Mouse (Mus musculus) layer of hippocampus, adult 9-10 months (tissue): ENCODE results near the gene Speer4f1.
"Not testable (repeated sequence)": the region's sequence is repeated elsewhere in the genome, so short reads cannot be mapped to it uniquely, and the experiment has no call there.

Source experiments
- DNase-seq: peaks from one replicate; pipeline ENCODE4 v3.0.0; 2022; ENCODE audit warnings: low spot score

Gene Speer4f1

DNA sequence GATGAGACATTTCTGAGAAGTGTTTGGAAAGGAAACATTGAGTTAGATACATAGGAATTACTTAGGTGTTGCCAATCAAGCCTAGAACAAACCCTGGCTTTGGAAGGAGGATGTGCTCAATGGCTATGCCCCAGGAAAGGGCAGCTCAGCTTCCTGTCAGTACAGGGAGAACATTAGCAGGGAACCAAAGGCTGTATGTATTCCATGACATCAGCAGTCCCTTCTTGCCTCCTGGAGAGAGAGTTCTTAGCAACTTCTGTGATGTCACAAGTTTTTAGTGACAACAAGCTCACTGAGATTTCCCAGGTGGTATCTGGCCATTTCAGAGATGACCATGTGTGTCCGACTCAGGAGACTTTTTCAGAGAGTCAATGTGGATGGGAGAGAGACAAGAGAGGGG is at the start of gene Speer4f1:
Speer4f1 (plus strand) TSS at position 301 of the 400 bp plus-strand sequence.
- DNase-seq: not testable (repeated sequence)

DNA sequence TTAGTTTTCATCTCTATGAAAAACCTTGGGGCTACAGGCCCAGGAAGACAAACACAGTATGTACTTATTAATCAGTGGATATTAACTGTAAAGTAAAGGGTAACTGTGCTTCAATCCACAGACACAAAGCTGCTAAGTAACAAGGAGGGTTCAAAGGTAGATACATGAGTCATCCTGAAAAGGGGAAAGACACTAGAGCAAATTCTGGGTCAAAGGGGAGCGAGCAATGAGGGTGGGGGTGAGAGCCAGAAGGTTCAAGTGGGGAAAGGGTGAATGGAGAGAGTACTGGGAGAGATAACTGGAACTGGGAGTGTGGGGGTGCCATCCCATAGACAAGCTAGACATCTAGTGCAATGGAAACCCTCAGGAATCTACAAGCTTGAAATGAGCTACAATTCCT is 49.0 kb upstream of the Speer4f1 start:
- no peak for DNase-seq

DNA sequence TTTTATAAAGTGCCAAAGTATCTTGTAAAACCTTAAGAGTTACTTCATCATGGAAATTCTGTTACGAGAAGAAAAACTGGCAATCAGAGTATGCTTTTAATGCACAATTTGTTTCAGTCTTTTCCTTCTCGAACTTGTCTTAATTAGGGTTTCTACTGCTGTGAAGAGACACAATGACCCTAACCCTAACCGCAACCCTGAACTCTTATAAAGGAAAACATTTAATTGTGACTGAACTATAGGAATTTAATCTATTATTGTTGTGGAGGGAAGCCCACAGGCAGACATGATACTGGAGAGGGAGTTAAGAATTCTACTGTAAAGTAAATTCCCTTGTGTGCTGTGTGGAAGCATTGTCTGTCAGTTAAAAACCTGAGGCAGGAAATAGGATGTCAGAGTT is 41.2 kb upstream of the Speer4f1 start:
- DNase-seq: no peak

DNA sequence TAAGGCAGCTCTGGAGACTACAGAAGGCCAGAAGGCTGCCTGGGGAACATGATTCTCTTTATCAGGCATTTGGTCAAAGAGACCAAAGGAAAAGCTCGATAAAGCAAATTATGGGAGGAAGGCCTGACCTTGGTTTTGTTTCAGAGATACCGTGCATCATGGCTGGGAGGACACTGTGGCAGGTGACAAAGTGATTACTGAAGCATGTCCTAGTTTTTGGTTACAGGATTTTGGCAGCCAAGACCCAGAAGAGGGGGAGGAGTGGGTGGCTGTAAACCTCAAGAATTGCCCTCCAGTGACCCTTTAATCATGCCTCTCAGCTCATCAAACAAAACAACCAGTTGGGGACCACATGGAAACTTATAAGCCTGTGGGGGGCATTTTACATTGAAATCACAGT is 39.7 kb upstream of the Speer4f1 start:
- no peak for DNase-seq

DNA sequence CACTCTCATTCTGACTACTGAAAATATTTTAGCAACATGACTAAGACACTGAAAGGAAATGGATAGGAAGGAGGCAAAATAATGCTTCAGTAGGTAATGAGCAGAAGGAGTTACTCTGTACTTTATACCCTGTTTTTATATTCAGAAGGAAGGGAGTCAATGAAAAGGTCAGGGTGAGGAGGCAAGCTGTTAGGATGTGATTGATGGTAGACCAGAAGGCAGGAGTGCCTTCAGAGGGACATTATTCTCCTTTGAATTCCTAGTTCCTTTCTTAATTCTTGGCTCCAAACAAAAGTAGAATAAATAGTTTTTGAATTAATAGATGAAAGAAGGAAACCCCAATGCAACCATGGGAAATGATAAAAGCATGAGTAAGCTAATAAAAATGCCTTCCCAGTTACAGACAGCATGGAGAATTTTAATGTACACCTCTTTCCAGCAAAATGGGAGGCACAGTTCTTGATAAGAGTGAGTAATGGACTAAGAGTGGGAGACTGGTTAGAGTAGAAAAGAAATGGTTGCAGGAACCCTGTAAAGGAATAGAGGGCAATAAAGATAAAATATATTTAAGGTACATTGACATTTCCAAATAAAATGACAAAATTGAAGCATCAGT is 36.3 kb upstream of the Speer4f1 start:
- no peak for DNase-seq

DNA sequence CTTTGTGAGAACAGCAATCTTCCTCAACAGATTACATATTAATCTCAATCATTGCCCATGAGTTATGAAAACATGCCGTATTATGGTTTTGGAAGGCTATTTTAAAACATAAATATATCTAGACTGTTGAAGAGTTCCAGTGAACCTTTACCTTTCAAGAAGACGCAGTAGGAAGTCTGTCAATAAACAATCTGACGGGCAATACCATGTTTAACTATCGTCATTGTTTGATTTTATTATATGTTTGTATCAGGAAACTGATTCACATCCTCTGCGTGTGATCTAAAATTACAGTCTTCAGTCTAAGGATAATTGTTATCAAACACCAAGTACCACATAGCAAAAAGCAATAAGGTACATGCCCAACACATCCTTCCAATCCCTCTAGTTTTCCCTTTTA is 21.8 kb upstream of the Speer4f1 start:
- no peak for DNase-seq

DNA sequence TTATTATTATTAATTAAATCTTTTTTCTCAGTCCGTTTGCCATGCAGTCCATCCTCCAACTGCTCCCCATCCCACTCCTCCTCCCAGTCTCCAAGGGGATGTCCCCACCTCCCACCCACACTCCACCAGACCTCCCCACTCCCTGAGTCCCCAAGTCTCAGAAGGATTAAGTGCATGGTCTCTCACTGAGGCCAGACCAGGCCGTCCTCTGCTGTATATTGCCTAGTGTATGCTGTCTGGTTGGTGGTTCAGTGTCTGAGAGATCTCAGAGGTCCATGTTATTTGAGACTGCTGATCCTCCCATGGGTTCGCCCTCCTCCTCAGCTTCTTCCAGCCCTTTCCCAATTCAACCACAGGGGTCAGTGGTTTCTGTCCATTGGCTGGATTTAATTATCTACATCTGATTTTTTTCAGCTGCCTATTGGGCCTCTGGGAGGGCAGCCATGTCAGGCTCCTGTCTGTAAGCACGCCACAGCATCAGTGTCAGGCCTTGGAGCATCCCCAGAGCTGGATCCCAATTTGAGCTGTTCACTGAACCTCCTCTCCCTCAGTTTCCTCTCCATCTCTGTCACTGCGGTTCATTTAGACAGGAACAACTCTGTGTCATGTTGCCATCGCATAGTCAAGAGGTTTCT is 20.8 kb upstream of the Speer4f1 start:
- no peak for DNase-seq

DNA sequence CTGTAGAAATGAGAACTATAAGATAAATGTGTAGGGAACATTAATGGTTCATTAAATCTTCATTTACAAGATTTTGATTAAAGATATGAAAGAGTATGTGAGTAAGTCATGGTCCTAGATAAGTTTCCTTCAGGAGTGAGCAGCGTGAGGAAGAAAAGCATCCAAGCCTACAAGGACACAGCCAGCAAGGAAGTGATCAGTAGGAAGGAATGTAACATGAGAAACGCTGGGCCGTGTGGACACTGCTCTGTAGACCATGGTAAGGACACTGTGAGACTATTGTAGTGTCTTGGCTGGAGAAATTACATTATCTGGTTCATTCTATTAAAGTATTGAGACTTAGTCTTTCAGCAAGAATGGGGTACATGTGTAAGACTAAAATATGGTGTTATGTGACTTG is 19.2 kb upstream of the Speer4f1 start:
- DNase-seq: no peak

DNA sequence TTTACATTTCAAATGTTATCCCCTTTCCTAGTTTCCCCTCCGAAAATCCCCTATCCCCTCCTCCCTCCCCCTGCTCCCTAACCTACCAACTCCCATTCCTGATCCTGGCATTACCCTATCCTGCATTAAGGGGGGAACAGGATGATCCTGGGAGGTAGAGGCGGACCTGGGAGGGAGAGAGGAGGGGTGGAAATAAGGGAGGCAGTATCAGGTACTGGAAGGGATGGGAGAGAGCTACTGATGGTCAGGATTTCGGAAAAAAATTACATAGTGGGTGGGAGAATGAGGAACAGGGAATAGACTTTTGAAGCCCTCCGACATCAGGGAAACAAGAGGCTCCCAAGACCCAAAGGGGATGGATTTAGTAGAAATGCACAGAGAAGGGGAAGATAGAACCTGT is 7.8 kb upstream of the Speer4f1 start:
- DNase-seq: not testable (repeated sequence)

DNA sequence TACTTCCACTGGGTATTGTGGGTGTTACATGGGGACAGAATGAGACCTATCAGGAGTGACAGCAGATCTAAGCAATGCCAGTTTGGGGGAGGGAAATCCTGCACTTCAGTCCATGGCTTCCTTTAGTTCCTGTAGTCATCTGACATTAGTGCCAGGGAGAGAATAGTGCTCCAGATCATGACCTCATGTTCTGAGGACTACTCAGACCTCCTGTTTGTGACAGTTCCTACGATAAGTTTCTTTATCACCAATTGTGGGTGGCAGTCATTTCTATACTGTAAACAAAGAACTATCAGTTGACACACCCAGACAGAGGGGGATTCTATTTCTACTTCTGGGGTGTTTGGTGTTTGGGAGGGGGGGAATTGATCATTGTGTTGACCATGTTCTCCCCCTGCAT is 578 bp downstream of the Speer4f1 start:
- no peak for DNase-seq

DNA sequence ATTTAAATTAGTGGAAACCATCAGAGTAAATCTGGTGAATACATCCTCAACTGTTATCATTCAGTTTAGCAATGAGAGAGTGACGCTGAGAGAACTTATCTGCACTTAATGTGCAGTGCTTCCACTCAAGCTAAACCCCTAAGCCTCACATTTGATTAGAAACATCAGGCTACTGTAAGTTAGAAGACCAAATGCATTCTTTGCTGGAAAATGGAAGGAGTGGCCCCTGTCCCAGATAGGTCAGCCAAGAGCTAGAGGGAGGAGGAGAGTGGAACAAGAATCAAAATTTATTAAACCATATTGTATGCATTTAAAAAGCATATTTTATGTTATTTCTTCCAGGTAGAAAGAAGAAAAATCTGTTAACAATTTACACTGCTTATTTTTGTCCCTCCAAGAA is 14.0 kb downstream of the Speer4f1 start:
- no peak for DNase-seq

DNA sequence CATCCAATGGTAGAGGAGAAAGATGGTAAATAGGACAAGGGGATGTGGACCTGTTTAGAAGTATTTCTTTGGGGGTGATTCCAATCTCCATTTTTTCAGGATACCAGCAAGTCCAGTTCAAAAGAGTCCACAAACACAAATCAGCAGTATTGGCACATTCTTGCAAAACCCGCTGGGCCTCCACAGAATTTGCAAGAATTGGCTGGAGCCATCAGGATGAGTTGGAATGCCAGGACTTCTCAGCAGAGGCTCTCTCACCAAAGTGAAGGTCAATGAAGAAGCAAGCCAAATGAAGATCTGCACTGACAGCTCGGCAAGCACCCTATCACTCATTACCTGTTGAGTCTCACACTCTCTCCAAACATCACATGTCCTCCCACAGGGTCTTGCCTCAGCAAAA is 19.7 kb downstream of the Speer4f1 start:
- no peak for DNase-seq

DNA sequence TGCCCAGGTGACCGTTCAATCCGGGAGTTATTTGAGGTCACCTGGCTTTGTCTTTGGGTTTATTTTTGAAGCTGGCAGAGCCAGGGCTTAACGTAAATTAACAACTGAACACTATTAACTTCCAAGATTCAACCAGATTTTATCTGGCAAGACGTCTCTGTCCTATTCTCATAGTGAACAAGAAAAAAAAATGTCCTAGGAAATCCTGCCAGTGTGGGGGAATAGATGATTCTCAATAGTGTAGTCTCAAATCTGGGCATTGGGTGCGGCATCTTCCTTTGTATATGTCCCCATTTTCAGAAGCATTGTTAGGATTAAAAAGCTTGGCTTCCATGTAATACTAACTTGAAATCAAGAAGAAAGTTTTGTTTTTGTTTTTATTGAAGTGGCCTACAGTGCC is 20.8 kb downstream of the Speer4f1 start:
- DNase-seq: no peak

DNA sequence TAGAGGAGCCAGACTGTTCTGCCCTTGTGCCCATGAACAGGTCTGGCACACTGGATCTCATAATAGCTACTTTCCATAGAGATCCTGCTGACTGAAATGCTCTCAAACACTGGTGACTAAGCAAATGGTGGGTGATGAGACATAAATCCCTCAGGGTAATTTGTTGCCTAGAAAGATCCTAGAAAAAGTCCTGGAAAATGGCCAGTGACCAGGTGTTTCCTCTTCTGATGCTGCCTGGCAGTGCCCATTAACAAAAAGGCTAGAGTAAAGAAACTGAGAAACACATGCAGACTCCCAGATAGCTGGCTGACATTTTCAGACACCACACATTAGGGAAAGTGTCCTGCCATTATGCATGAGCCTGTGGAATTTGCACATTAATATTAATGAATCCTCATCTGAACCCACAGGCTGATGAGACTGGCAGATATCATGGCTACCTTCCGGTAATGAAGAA is 24.0 kb downstream of the Speer4f1 start:
- DNase-seq: no peak

DNA sequence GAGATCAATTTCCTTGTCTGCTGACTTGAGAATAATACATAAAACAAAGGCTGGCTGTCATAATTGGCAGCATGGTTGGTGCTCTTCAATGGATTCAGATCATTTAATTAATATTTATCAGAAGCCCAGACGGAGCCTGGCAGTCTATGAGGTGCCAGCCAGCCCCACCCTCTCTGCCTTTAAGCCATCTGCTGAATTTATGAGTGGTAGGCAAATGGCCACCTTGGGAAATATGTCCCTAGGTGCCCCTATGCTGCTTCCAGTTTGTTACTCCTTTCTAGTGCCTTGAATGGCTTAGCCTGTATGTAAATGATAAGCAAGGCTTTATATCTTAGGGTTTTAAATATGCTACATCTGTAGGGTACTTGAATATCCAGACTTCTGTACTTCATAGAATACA is 25.0 kb downstream of the Speer4f1 start:
- no peak for DNase-seq

DNA sequence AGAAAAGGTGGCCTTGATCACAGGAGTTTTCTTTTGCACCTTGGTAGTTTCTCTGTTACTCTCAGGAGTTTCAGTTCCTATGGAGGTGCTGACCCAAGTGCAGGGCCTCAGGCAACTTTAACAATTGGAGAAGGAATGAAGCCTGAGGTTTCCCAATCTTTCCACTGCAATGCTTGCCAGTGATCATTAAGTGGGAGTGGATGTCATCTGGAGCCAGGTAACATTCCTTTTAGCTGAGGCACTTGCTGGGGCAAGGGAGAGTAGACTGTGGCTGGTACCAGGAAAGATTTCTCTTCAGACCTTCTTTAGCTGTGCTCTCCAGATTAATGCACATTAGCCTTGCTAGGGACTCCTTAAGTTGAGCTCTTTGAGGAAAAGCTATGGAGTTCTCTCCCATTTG is 29.6 kb downstream of the Speer4f1 start:
- DNase-seq: no peak

DNA sequence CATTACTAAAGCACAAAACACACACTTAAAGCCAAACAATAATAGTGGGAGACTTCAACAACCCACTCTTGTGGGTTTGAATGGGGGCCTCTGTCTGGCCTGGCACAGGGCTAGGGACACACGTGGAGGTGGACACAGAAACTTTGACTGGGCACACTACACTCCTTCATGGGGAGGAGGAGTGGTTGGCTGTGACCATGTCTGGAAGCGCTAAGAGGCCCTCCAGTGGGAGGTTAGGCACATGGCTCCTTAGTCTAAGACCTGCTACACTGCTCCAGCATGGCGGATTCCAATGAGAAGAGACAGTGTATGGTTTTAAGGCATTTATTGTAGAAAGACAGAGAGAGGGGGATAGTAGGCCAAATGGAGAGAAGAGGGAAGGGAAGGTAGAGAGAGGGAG is 32.1 kb downstream of the Speer4f1 start:
- no peak for DNase-seq
